Mouse (Mus musculus) adrenal gland, postnatal 4 days (tissue): ENCODE results near the gene Eea1. TPM values are rescaled to one million over a fixed set of nuclear protein-coding genes. Genes with fewer than 3 reads are reported as not detected.

Source experiments
- DNase-seq, 2 experiments: peaks; one replicate each; pipeline ENCODE4 v3.0.0; 2021 to 2022; ENCODE audit warnings: low spot score in 2 of 2, mixed read lengths in 2 of 2
- total RNA-seq, 2 experiments: library from RNA; stranded (reverse); gene quantifications; 2 replicates each; pipeline ENCODE4 v1.2.3; 2021

Eea1 gene
- total RNA-seq, 2 experiments from 2014 or later, result 29.4 to 33.9 TPM

GRCm38 (mm10) chr10:95945086-95945485 is 4.6 kb downstream of the Eea1 start:
- DNase-seq, result no peak

- no peak for DNase-seq
Measured at GRCm38 (mm10) chr10:95949410-95949809, 9.0 kb downstream of the Eea1 start.

- DNase-seq, result no peak
Measured at GRCm38 (mm10) chr10:95950194-95950593, 9.7 kb downstream of the Eea1 start.

GRCm38 (mm10) chr10:95950797-95951196 is 10.3 kb downstream of the Eea1 start:
- DNase-seq, result no peak

- DNase-seq, result no peak
Measured at GRCm38 (mm10) chr10:95951346-95951745, 10.9 kb downstream of the Eea1 start.

- no peak for DNase-seq
Measured at GRCm38 (mm10) chr10:95956629-95957028, 16.2 kb downstream of the Eea1 start.

- DNase-seq, result no peak
Measured at GRCm38 (mm10) chr10:95957574-95957973, 17.1 kb downstream of the Eea1 start.

- no peak for DNase-seq
Measured at GRCm38 (mm10) chr10:95964679-95965078, 24.2 kb downstream of the Eea1 start.

GRCm38 (mm10) chr10:95969694-95970093 is 29.2 kb downstream of the Eea1 start:
- DNase-seq, result no peak

- no peak for DNase-seq
Measured at GRCm38 (mm10) chr10:95970744-95971212, 30.3 kb downstream of the Eea1 start.

- DNase-seq, result no peak
Measured at GRCm38 (mm10) chr10:95971341-95971740, 30.9 kb downstream of the Eea1 start.

- DNase-seq, result no peak
Measured at GRCm38 (mm10) chr10:95971942-95972341, 31.5 kb downstream of the Eea1 start.

GRCm38 (mm10) chr10:95974462-95974861 is 34.0 kb downstream of the Eea1 start:
- no peak for DNase-seq

GRCm38 (mm10) chr10:95976798-95977197 is 36.3 kb downstream of the Eea1 start:
- no peak for DNase-seq

- no peak for DNase-seq
Measured at GRCm38 (mm10) chr10:95989731-95990130, 49.3 kb downstream of the Eea1 start.

- no peak for DNase-seq
Measured at GRCm38 (mm10) chr10:95991176-95991575, 50.7 kb downstream of the Eea1 start.

- no peak for DNase-seq
Measured at GRCm38 (mm10) chr10:96000904-96001303, 60.5 kb downstream of the Eea1 start.

GRCm38 (mm10) chr10:96015738-96016137 is 75.3 kb downstream of the Eea1 start:
- no peak for DNase-seq

GRCm38 (mm10) chr10:96017418-96017817 is 77.0 kb downstream of the Eea1 start:
- DNase-seq, result no peak

- no peak for DNase-seq
Measured at GRCm38 (mm10) chr10:96033356-96033984, 93.0 kb downstream of the Eea1 start.

GRCm38 (mm10) chr10:96034106-96034505 is 93.7 kb downstream of the Eea1 start:
- DNase-seq, result no peak

GRCm38 (mm10) chr10:96035951-96036350 is 95.5 kb downstream of the Eea1 start:
- no peak for DNase-seq

- DNase-seq, result no peak
Measured at GRCm38 (mm10) chr10:96044216-96044615, 103.8 kb downstream of the Eea1 start.
